Mouse (Mus musculus) megakaryocyte, embryonic 14.5 days (primary cell): Measurements from ENCODE around the gene Slc34a2.

Source experiments
- FLI1 ChIP-seq: IDR thresholded peaks from 2 replicates; pipeline ENCODE4 v1.6.1; 2012; ENCODE audit warnings: low read length, inconsistent platforms, mixed read lengths
- GATA1 ChIP-seq: IDR thresholded peaks from 3 replicates; pipeline ENCODE4 v1.6.1; 2012; ENCODE audit warnings: mixed read lengths, low read length, inconsistent platforms, borderline replicate concordance

DNA sequence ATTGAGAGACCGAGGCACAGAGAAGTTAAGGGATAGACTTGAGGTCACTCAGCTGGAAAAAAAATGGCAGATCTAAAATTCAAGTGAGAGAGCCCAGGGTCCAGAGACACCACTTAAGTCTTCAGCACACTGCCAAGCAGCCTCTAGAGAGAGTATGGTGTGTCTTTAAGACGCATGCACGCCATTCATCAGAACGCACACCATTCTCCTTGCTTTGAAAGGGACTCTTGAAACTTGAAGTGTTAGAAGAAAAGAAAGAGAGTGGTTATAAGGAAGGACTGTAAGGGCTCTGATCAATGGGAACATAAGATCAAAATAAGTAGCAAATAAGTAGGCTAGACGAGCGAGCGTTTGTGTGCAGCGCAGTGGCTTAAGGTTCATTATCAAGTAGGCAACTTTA lies 80.3 kb downstream of the Slc34a2 start:
- no peak for TF ChIP-seq GATA1
- no peak for TF ChIP-seq FLI1
